Mouse (Mus musculus) kidney, adult 2 months (tissue): ENCODE measurements around the gene Sbf2.
"Not testable (repeated sequence)": the region's sequence is repeated elsewhere in the genome, so short reads cannot be mapped to it uniquely, and the experiment has no call there.

Experiments
- CTCF ChIP-seq: fragments of 200-500 bp; conservative IDR thresholded peaks from 2 replicates; pipeline ENCODE4 v1.5.1; 2011; ENCODE audit warnings: low read depth, mild to moderate bottlenecking, control low read depth, low read length, moderate library complexity, mixed read lengths; ENCODE audit not compliant: insufficient read depth, insufficient read length
- POLR2A ChIP-seq: fragments of 200-500 bp; IDR thresholded peaks from one replicate; pipeline ENCODE4 v1.6.1; 2011; ENCODE audit warnings: low read depth, low read length, control low read depth

DNA sequence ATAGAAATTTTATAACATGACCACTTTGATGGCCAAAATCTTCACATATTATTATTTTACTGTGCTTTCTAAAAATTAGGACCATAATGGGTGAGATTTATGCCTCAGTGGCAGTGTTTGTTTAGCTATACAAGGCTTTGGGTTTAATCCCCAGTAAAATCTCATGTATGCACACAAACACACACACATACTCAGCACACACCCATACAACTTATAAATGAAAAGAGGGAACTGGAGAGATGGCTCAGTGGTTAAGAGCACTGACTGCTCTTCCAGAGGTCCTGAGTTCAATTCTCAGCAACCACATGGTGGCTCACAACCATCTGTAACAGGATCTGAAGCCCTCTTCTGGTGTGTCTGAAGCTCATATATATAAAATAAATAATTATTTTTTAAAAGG is 84.4 kb downstream of the Sbf2 start:
- not testable (repeated sequence) for TF ChIP-seq CTCF, POLR2A
